Mouse (Mus musculus): Measurements from ENCODE around the gene Rasl10a. TPM values are rescaled to one million over a fixed set of nuclear protein-coding genes. Genes with fewer than 3 reads are reported as not detected.

The Rasl10a gene
- polyA plus RNA-seq, 1 experiment from 2014 or later, result 1.1 TPM

DNA sequence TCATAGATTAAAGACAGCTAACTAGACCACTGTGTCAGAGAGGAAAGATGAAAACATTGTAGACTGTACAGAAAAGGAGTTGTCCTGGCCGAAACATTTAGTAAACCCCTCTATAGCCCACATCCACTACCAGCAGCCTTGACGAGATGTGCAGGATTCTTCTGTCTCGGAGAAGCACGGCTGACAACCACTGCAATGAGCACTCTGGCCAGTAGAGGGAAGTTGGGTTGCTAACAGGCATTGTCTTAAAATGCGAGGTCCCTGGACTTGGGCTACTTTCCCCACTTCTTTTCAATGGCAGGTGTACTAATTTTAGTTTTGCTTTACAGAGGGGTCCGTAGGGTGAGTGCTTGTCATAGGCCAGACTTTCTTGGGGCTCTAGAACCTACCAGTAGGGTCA, 40.4 kb upstream of the Rasl10a start:
- no peak overlapping the region for H3K9ac ChIP-seq (ENCODE audit: low read depth, low read length)
- no peaks in the 10 kb centered on the region for H3K4me1 ChIP-seq (ENCODE audit: control insufficient read depth, insufficient read depth, low read length)
- 66% methylated on average over 6 of the region's 6 CpGs for WGBS (ENCODE audit: insufficient replicate concordance)
- no peak overlapping the region for H3K27ac ChIP-seq (ENCODE audit: low read depth, low read length)
- H3K9me3 ChIP-seq (replicated peaks; ENCODE audit: control insufficient read depth, low read length), result no peaks in the 10 kb centered on the region
- no peak overlapping the region for H3K4me3 ChIP-seq (ENCODE audit: low read depth, low read length)
- no peak overlapping the region for H3K4me2 ChIP-seq
- no peaks in the 10 kb centered on the region for H3K27me3 ChIP-seq (ENCODE audit: control insufficient read depth, insufficient read depth, low read length)
- H3K36me3 ChIP-seq (ENCODE audit: control insufficient read depth, insufficient read depth, low read length), result peaks cover 20% of the 10 kb centered on the region
- ATAC-seq (replicated peaks; ENCODE audit: insufficient number of reproducible peaks, low FRiP score, low TSS enrichment), result no peak

- Histone ChIP-seq H3K36me3 (ENCODE audit: control insufficient read depth, insufficient read depth, low read length) (peaks cover 30% of the 10 kb centered on the region), H3K27ac (ENCODE audit: low read depth, low read length) (no peak overlapping the region), H3K9ac (ENCODE audit: low read depth, low read length) (no peak overlapping the region), H3K4me1 (ENCODE audit: control insufficient read depth, insufficient read depth, low read length) (no peaks in the 10 kb centered on the region), H3K9me3 (replicated peaks; ENCODE audit: control insufficient read depth, low read length) (no peaks in the 10 kb centered on the region), H3K4me3 (ENCODE audit: low read depth, low read length) (no peak overlapping the region), H3K27me3 (ENCODE audit: control insufficient read depth, insufficient read depth, low read length) (no peaks in the 10 kb centered on the region), H3K4me2 (no peak overlapping the region)
- no peak for ATAC-seq (replicated peaks; ENCODE audit: insufficient number of reproducible peaks, low FRiP score, low TSS enrichment)
- WGBS (ENCODE audit: insufficient replicate concordance), result 92% methylated on average over 1 of the region's 1 CpGs
These were observed 32.8 kb upstream of the Rasl10a start for GRCm38 (mm10) chr11:5025108-5025507.

GRCm38 (mm10) chr11:5028228-5028627, 29.7 kb upstream of the Rasl10a start:
- Histone ChIP-seq H3K36me3 (ENCODE audit: control insufficient read depth, insufficient read depth, low read length) (peaks cover 40% of the 10 kb centered on the region), H3K27me3 (ENCODE audit: control insufficient read depth, insufficient read depth, low read length) (no peaks in the 10 kb centered on the region), H3K9ac (ENCODE audit: low read depth, low read length) (no peak overlapping the region), H3K9me3 (replicated peaks; ENCODE audit: control insufficient read depth, low read length) (no peaks in the 10 kb centered on the region), H3K4me3 (ENCODE audit: low read depth, low read length) (no peak overlapping the region), H3K4me1 (ENCODE audit: control insufficient read depth, insufficient read depth, low read length) (no peaks in the 10 kb centered on the region), H3K27ac (ENCODE audit: low read depth, low read length) (no peak overlapping the region), H3K4me2 (no peak overlapping the region)
- 96% methylated on average over 7 of the region's 7 CpGs for WGBS (ENCODE audit: insufficient replicate concordance)
- ATAC-seq (replicated peaks; ENCODE audit: insufficient number of reproducible peaks, low FRiP score, low TSS enrichment), result no peak

- WGBS (ENCODE audit: insufficient replicate concordance), result 93% methylated on average over 10 of the region's 10 CpGs
- 0 out of 2 replicates have a peak, but pooled peaks have one; percentile 19 for ATAC-seq (replicated peaks; ENCODE audit: insufficient number of reproducible peaks, low FRiP score, low TSS enrichment)
- Histone ChIP-seq H3K36me3 (ENCODE audit: control insufficient read depth, insufficient read depth, low read length) (peaks cover 37% of the 10 kb centered on the region), H3K9ac (ENCODE audit: low read depth, low read length) (no peak overlapping the region), H3K4me1 (ENCODE audit: control insufficient read depth, insufficient read depth, low read length) (no peaks in the 10 kb centered on the region), H3K4me2 (no peak overlapping the region), H3K9me3 (replicated peaks; ENCODE audit: control insufficient read depth, low read length) (no peaks in the 10 kb centered on the region), H3K27me3 (ENCODE audit: control insufficient read depth, insufficient read depth, low read length) (no peaks in the 10 kb centered on the region), H3K4me3 (ENCODE audit: low read depth, low read length) (no peak overlapping the region), H3K27ac (ENCODE audit: low read depth, low read length) (no peak overlapping the region)
These were observed 25.2 kb upstream of the Rasl10a start for GRCm38 (mm10) chr11:5032706-5033105.

DNA sequence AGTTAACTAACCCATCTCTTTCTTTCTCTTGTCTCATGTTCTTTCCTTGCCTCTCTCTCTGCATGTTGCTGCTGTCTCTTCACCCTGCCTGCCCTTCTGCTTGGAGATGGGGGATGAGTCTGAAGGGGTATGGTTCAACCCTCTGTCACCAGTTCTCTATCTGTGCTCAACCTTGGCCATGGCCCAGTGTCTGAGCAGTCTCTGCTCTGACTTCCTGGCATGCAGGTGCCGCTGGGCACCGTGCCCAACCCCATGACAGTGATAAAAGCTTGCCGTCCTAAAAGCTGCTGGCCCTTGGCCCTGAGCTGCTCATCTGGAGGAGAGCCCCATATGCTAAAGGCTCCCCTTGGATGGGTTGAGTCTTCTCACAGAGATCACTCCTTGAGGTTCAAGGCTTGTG, 24.8 kb upstream of the Rasl10a start:
- WGBS (ENCODE audit: insufficient replicate concordance), result 88% methylated on average over 3 of the region's 3 CpGs
- no peaks in the 10 kb centered on the region for H3K9me3 ChIP-seq (replicated peaks; ENCODE audit: control insufficient read depth, low read length)
- ATAC-seq (replicated peaks; ENCODE audit: insufficient number of reproducible peaks, low FRiP score, low TSS enrichment), result no peak
- no peak overlapping the region for H3K4me3 ChIP-seq (ENCODE audit: low read depth, low read length)
- no peak overlapping the region for H3K27ac ChIP-seq (ENCODE audit: low read depth, low read length)
- peaks cover 39% of the 10 kb centered on the region for H3K36me3 ChIP-seq (ENCODE audit: control insufficient read depth, insufficient read depth, low read length)
- H3K4me2 ChIP-seq, result no peak overlapping the region
- H3K9ac ChIP-seq (ENCODE audit: low read depth, low read length), result no peak overlapping the region
- no peaks in the 10 kb centered on the region for H3K27me3 ChIP-seq (ENCODE audit: control insufficient read depth, insufficient read depth, low read length)
- no peaks in the 10 kb centered on the region for H3K4me1 ChIP-seq (ENCODE audit: control insufficient read depth, insufficient read depth, low read length)

GRCm38 (mm10) chr11:5035421-5035820, 22.5 kb upstream of the Rasl10a start:
- ATAC-seq (replicated peaks; ENCODE audit: insufficient number of reproducible peaks, low FRiP score, low TSS enrichment), result no peak
- Histone ChIP-seq H3K9ac (ENCODE audit: low read depth, low read length) (no peak overlapping the region), H3K9me3 (replicated peaks; ENCODE audit: control insufficient read depth, low read length) (no peaks in the 10 kb centered on the region), H3K27ac (ENCODE audit: low read depth, low read length) (no peak overlapping the region), H3K4me1 (ENCODE audit: control insufficient read depth, insufficient read depth, low read length) (no peaks in the 10 kb centered on the region), H3K27me3 (ENCODE audit: control insufficient read depth, insufficient read depth, low read length) (no peaks in the 10 kb centered on the region), H3K36me3 (ENCODE audit: control insufficient read depth, insufficient read depth, low read length) (peaks cover 44% of the 10 kb centered on the region), H3K4me2 (no peak overlapping the region), H3K4me3 (ENCODE audit: low read depth, low read length) (no peak overlapping the region)
- 89% methylated on average over 4 of the region's 4 CpGs for WGBS (ENCODE audit: insufficient replicate concordance)

DNA sequence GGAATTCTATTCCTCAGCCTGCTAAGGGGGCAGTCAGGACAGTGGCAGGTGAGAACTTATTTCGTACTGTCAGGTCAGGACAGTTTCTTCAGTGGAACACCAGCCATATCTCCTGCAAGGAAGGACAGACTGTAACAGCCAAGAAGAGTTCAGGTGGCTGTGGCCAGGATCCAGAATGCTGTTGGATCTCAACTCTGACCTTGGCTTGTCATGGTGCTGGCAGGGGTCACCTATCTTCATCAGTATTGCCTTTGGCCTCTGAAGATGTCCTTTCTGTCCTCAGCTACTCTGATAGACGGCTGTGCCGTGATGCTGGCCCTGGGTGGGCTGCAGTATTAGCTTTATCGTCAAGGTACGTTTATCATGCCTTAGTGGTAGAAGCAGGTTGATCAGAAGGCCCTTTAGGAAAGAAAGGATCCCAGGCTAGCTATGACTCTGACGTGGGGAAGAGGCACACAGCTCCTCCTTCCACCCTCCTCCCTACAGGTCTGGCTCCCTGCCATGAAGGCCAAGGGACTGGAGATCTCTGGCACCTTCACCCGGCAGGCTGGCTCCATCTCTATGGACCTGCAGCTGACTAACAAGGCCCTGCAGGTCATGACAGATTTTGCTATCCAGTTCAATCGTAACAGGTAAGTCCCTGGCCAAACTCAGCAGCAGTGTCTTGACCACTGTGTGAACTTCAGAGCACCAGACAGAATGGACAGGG, 20.6 kb upstream of the Rasl10a start:
- H3K4me1 ChIP-seq (ENCODE audit: control insufficient read depth, insufficient read depth, low read length), result peaks cover 14% of the 10 kb centered on the region
- H3K9me3 ChIP-seq (replicated peaks; ENCODE audit: control insufficient read depth, low read length), result no peaks in the 10 kb centered on the region

DNA sequence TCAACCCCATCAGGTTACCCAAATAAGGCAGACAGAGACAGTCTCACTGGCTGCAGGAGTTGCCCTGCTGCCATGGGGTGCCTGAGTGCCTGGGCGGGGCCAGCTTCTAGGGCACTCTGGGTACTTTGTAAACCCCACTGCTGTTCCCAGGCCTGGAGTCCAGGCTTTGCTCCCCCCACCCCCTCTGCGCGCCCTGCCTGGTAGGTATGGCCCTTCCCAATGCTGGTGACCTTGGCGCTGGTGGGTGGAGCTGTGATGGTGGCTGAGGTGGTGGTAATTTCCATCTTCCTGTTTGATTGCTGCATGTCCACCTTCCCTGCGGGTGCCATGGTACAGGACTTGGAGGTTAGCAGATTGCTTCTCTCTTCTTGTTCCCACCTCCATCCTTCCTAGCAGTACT, 17.3 kb upstream of the Rasl10a start:
- peaks cover 14% of the 10 kb centered on the region for H3K4me1 ChIP-seq (ENCODE audit: control insufficient read depth, insufficient read depth, low read length)
- ATAC-seq (replicated peaks; ENCODE audit: insufficient number of reproducible peaks, low FRiP score, low TSS enrichment), result no peak
- H3K9me3 ChIP-seq (replicated peaks; ENCODE audit: control insufficient read depth, low read length), result no peaks in the 10 kb centered on the region
- WGBS (ENCODE audit: insufficient replicate concordance), result 90% methylated on average over 5 of the region's 5 CpGs
- no peaks in the 10 kb centered on the region for H3K27me3 ChIP-seq (ENCODE audit: control insufficient read depth, insufficient read depth, low read length)
- H3K36me3 ChIP-seq (ENCODE audit: control insufficient read depth, insufficient read depth, low read length), result peaks cover 16% of the 10 kb centered on the region
- no peak overlapping the region for H3K27ac ChIP-seq (ENCODE audit: low read depth, low read length)
- no peak overlapping the region for H3K4me3 ChIP-seq (ENCODE audit: low read depth, low read length)
- H3K4me2 ChIP-seq, result no peak overlapping the region
- H3K9ac ChIP-seq (ENCODE audit: low read depth, low read length), result no peak overlapping the region

More for the DNA sequence above, 20.6 kb upstream of the Rasl10a start:
- Histone ChIP-seq H3K9ac (ENCODE audit: low read depth, low read length) (no peak overlapping the region), H3K27ac (ENCODE audit: low read depth, low read length) (no peak overlapping the region), H3K4me3 (ENCODE audit: low read depth, low read length) (no peak overlapping the region), H3K4me2 (no peak overlapping the region), H3K27me3 (ENCODE audit: control insufficient read depth, insufficient read depth, low read length) (no peaks in the 10 kb centered on the region), H3K36me3 (ENCODE audit: control insufficient read depth, insufficient read depth, low read length) (peaks cover 31% of the 10 kb centered on the region)
- 82% methylated on average over 8 of the region's 8 CpGs for WGBS (ENCODE audit: insufficient replicate concordance)
- no peak for ATAC-seq (replicated peaks; ENCODE audit: insufficient number of reproducible peaks, low FRiP score, low TSS enrichment)

GRCm38 (mm10) chr11:5041144-5041780, 16.7 kb upstream of the Rasl10a start:
- Histone ChIP-seq H3K4me2 (no peak overlapping the region), H3K4me1 (ENCODE audit: control insufficient read depth, insufficient read depth, low read length) (peaks cover 14% of the 10 kb centered on the region), H3K4me3 (ENCODE audit: low read depth, low read length) (no peak overlapping the region), H3K27ac (ENCODE audit: low read depth, low read length) (no peak overlapping the region), H3K36me3 (ENCODE audit: control insufficient read depth, insufficient read depth, low read length) (peaks cover 16% of the 10 kb centered on the region; the same call in 1 of the 2 replicates), H3K9me3 (replicated peaks; ENCODE audit: control insufficient read depth, low read length) (no peaks in the 10 kb centered on the region), H3K27me3 (ENCODE audit: control insufficient read depth, insufficient read depth, low read length) (no peaks in the 10 kb centered on the region), H3K9ac (ENCODE audit: low read depth, low read length) (no peak overlapping the region)
- WGBS (ENCODE audit: insufficient replicate concordance), result 59% methylated on average over 18 of the region's 18 CpGs
- peak; percentile 25; the same call in 1 of the 2 replicates for ATAC-seq (replicated peaks; ENCODE audit: insufficient number of reproducible peaks, low FRiP score, low TSS enrichment)
